Mouse (Mus musculus) right cerebral cortex, postnatal 4 days (tissue): ENCODE measurements at regions not wholly inside any gene's neighbourhood (a gene's known extent, or its start where the extent isn't known, plus 50 kb on each side); places are given as distances from the start of the nearest gene placed in this dataset.

ENCODE experiments used
- DNase-seq: peaks from one replicate; pipeline ENCODE4 v3.0.0-alpha.2; 2022

DNA sequence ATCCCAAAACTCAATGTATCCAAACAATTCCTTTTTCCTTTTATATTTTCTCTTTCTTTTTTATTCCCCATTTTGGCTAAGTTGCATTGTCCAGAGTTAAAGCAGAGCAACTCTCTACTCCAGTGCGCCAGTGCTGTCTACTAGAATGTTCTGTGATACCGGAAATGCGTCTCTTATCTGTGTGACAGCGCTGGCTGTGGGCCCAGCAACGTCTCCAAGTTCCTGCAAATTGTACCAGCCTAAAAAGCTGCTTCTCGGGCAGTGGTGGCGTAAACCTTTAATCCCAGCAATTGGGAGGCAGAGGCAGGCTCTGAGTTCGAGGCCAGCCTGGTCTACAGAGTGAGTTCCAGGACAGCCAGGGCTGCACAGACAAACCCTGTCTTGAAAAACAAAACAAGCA, 59.4 kb downstream of the Cox18 start:
- no peak for DNase-seq

DNA sequence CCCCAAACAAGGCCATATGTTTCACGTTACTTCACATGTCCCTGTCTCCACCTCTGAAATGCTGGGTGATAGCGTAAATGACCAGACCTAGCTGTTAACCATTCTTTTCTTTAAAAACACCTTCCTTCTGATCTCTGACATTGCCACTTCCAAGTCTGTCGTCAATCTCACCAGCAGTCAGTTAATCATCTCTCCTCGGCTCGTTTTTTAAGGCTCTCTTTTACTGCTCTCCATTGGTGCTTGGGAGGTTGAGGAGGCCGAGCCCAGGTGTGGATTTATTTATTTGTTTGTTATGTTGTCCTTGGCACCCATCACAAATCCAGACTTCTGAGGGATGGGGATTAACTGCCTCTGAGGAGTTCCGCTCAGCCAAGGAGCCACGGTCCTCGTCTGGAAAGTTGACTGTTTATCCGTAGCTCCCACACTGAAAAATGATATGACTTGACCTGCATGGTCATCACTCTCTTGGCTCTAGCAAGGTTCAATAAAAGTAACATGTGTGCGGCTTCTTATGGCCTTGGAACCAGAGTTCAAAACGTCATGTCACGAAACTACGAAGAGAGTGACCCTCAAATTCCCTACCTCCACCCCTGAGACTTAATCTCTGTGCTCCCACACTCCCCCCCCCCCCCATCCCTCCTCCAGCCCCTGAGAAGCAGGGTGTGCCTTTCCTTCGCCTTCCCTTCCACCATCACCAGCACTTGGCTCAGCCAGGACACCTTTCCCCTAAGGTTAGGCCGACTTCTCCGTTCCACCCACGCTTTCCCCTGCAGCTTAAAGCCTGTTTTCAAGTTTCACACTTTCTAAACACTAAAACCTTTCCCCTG, 60.6 kb downstream of the Cox18 start:
- no peak for DNase-seq

DNA sequence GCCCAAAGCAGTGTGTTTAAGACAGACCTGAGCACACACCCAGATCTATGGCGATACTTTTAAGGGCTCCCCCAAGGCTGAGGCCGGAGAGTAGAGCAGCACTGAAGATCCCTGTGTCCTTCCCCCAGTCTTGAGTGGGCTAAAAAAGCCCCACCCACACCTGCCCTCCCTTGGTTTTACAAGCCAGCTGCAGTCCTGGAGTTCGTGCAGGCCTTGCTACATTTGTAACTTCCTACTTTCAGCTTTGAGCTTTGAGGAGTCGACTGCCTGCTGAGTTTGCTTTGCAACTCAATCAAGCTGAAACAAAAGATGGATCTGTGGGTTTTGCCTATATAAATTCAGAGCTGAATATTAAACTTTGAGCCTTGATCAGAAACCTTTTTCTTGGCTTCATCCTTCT, 63.5 kb downstream of the Cox18 start:
- DNase-seq, result no peak

DNA sequence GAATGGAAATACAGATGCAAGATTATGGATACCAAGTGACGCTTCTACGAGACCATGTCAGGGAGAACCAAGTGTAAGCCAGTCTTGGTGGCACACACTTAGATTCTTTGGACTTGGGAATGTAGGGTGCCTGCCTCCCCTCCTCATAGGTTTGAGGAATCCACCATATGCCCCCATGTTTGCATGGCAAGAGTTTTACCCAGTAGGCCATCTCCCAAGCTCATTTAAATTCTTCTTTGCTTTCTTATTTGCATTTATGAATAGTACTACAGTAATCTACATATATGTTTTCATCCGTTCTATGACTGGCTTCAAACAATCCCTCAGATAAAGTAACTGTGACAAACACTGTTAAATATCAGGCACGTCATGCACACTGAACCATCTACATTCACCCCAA, 67.3 kb downstream of the Cox18 start:
- no peak for DNase-seq

- DNase-seq, result peak; percentile 10
Measured at GRCm38 (mm10) chr5:90149611-90150532, 73.9 kb downstream of the Cox18 start.

- DNase-seq, result no peak
Measured at GRCm38 (mm10) chr5:90135971-90136370, 87.8 kb downstream of the Cox18 start.

- DNase-seq, result no peak
Measured at GRCm38 (mm10) chr5:90107036-90107435, 116.8 kb downstream of the Cox18 start.

GRCm38 (mm10) chr5:90104672-90105071, 119.1 kb downstream of the Cox18 start:
- DNase-seq, result no peak

- DNase-seq, result no peak
Measured at GRCm38 (mm10) chr5:90088541-90088940, 135.3 kb downstream of the Cox18 start.

GRCm38 (mm10) chr5:90086491-90086890, 137.3 kb downstream of the Cox18 start:
- no peak for DNase-seq

- no peak for DNase-seq
Measured at GRCm38 (mm10) chr5:90077025-90077536, 146.7 kb downstream of the Cox18 start.

GRCm38 (mm10) chr5:90075629-90076349, 148.0 kb downstream of the Cox18 start:
- DNase-seq, result no peak

DNA sequence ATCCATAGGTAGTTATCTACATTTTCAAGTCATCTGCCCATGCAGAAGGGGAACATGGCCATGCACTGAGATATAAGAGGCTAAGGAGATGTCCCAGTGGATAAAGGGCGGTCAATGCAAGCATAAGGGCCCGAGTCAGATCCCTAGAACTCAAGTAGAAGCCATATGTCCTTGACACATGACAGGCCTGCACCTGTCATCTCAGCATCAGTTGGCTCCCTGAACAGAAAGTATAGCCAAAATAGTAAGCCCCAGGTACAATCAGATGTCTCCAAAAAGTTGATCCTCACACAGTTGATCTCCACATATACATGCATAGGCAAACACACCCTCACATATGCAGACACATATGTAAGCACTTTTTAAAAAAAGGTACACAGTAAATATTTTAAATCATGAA, 152.0 kb downstream of the Cox18 start:
- DNase-seq, result no peak

DNA sequence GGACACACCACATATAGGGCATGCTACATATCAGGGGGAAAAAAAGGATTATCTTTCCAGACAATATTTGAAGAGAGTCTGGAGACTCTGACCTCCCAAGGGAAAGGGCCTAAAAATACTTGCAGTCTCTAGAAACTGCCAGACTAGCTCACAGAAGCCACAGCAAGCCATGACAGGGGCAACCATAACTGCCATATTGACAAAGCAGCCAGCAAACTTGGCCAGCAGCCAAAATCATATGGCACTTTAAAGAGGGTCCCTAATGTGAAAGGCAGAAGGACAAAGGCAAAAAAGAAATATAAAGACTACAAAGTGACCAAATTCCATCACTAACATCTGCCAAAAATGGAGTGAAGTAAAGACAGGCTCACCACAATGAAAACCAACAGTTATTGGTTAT, 155.2 kb downstream of the Cox18 start:
- DNase-seq, result no peak

DNA sequence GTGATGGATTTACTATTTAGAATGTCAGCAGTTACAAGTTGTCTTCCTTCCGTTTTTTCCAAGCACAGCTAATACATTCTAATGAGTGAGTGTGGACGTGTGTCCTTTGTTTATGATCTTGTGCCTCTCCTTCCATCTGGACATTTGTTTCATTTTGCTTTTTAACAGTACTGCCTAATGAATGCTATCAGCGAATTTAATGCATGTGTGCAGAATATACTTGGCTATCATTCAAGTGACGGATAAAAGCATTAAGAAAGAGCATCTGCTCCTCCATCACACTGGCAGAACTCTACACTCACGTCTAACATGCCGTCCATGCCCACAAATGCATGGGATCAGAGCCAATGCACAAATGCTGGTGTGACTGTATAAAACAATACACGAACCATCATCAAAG, 156.0 kb downstream of the Cox18 start:
- no peak for DNase-seq

- DNase-seq, result no peak
Measured at GRCm38 (mm10) chr5:90065884-90066615, 157.8 kb downstream of the Cox18 start.

GRCm38 (mm10) chr5:90055686-90056085, 168.1 kb downstream of the Cox18 start:
- no peak for DNase-seq

- no peak for DNase-seq
Measured at GRCm38 (mm10) chr5:90052516-90052915, 169.4 kb upstream of the Adamts3 start.

DNA sequence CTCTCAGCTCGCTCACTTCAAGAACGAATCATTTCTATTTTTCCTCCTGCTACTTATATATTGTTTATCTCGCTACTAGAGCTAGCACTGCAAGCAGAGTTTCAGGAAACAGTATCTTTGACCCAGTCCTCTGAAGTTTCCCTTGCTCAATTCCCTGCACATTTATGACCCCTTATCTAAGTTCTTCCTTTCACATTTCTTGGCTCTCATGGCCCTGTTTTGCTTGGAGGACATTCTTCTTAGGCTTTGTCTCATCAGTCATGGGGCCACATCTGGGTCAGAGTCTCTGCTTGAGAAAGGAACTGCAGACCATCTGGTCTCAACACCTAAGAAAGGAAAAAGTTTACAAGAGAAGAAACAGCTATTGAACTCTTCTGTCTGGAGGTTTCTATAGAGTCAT, 166.7 kb upstream of the Adamts3 start:
- DNase-seq, result no peak

GRCm38 (mm10) chr5:90042781-90043180, 159.6 kb upstream of the Adamts3 start:
- DNase-seq, result no peak

GRCm38 (mm10) chr5:90033103-90033502, 150.0 kb upstream of the Adamts3 start:
- peak; percentile 22 for DNase-seq

DNA sequence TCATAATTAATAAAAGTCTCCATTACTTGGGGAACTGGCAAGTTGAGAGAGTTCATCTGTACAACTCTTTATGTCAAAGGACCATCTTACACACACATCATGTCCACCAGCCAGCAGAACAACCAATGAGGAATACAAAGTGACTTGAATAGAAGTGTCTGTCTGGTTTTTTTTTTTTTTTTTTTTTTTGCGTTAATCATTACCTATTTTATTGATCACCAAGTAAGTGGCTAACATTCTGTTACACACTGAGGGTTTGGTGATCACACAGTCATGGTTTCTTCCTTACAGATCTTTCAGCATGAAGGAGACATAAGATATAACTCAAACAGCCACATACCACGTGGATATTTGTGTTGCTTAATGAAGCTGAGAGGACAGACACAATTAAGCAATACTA, 147.6 kb upstream of the Adamts3 start:
- no peak for DNase-seq
